Mouse (Mus musculus) left cerebral cortex, postnatal 36 days (tissue): ENCODE measurements around the gene Igsf6. TPM values are rescaled to one million over a fixed set of nuclear protein-coding genes. Genes with fewer than 3 reads are reported as not detected.

Experiments used
- DNase-seq, 2 experiments: peaks; one replicate each; pipeline ENCODE4 v3.0.0; 2021 to 2022; ENCODE audit warnings: low spot score in 2 of 2, mixed read lengths in 1 of 2
- intact Hi-C: fragments of 180-260 bp; cut with DNase I; formaldehyde crosslinking; loops from one replicate; pipeline ENCODE4 v1.15.1; 2025
- total RNA-seq, 2 experiments: library from RNA; stranded (reverse); gene quantifications; 2 replicates each; pipeline ENCODE4 v1.2.3; 2021

The Igsf6 gene
- total RNA-seq: under 1 TPM; 0.15 to 0.54 TPM

GRCm38 (mm10) chr7:121074281-121074680 lies at the start of gene Igsf6:
TSS of gene Igsf6 (minus strand) at chr7:121074572.
- intact Hi-C loops: loop anchor here (10.0 kb wide), 2 partner anchors 239 to 571 kb away; no protein-coding TSS in a partner anchor
- DNase-seq: no peak

- DNase-seq: peak; percentile 70 to 82
- intact Hi-C loops: loop anchor here (1.0 kb wide), 2 partner anchors 43 to 186 kb away; no protein-coding TSS in a partner anchor
These were observed 45.9 kb upstream of the Igsf6 start for GRCm38 (mm10) chr7:121120143-121120818.

- intact Hi-C loops: no loop called here
- no peak for DNase-seq
These were observed 37.4 kb upstream of the Igsf6 start for GRCm38 (mm10) chr7:121111762-121112161.

- intact Hi-C loops: no loop called here
- no peak for DNase-seq
These were observed 36.9 kb upstream of the Igsf6 start for GRCm38 (mm10) chr7:121111321-121111720.

GRCm38 (mm10) chr7:121107851-121108250 lies 33.5 kb upstream of the Igsf6 start:
- intact Hi-C loops: no loop called here
- no peak for DNase-seq

- DNase-seq: no peak
- intact Hi-C loops: no loop called here
These were observed 24.4 kb upstream of the Igsf6 start for GRCm38 (mm10) chr7:121098614-121099389.

GRCm38 (mm10) chr7:121093026-121093425 lies 18.7 kb upstream of the Igsf6 start:
- DNase-seq: no peak
- intact Hi-C loops: no loop called here

- no peak for DNase-seq
- intact Hi-C loops: no loop called here
These were observed 16.4 kb upstream of the Igsf6 start for GRCm38 (mm10) chr7:121090748-121091147.

GRCm38 (mm10) chr7:121088745-121089144 lies 14.4 kb upstream of the Igsf6 start:
- DNase-seq: no peak
- intact Hi-C loops: no loop called here

GRCm38 (mm10) chr7:121085500-121085899 lies 11.1 kb upstream of the Igsf6 start:
- no peak for DNase-seq
- intact Hi-C loops: no loop called here

GRCm38 (mm10) chr7:121084840-121085453 lies 10.6 kb upstream of the Igsf6 start:
- DNase-seq: no peak
- intact Hi-C loops: no loop called here

GRCm38 (mm10) chr7:121082949-121083513 lies 8.7 kb upstream of the Igsf6 start:
- intact Hi-C loops: no loop called here
- no peak for DNase-seq

GRCm38 (mm10) chr7:121081816-121082215 lies 7.4 kb upstream of the Igsf6 start:
- intact Hi-C loops: no loop called here
- no peak for DNase-seq

GRCm38 (mm10) chr7:121081350-121081749 lies 7.0 kb upstream of the Igsf6 start, which contains the start of gene Otoa:
TSS of gene Otoa (plus strand) at chr7:121081650.
- DNase-seq: no peak
- intact Hi-C loops: no loop called here

GRCm38 (mm10) chr7:121077829-121078228 lies 3.5 kb upstream of the Igsf6 start:
- intact Hi-C loops: loop anchor here (1.0 to 10.0 kb wide), 4 partner anchors 42 to 567 kb away; no protein-coding TSS in a partner anchor
- peak; percentile 49 to 64 for DNase-seq

- DNase-seq: no peak
- intact Hi-C loops: loop anchor here (1.0 to 10.0 kb wide), 4 partner anchors 43 to 567 kb away; no protein-coding TSS in a partner anchor
These were observed 2.9 kb upstream of the Igsf6 start for GRCm38 (mm10) chr7:121077311-121077710.

- no peak for DNase-seq
- intact Hi-C loops: loop anchor here (5.0 to 10.0 kb wide), 3 partner anchors 241 to 569 kb away; no protein-coding TSS in a partner anchor
These were observed 1.0 kb upstream of the Igsf6 start for GRCm38 (mm10) chr7:121075416-121075815.

- no peak for DNase-seq
- intact Hi-C loops: loop anchor here (5.0 to 10.0 kb wide), 3 partner anchors 240 to 570 kb away; no protein-coding TSS in a partner anchor
These were observed 529 bp upstream of the Igsf6 start for GRCm38 (mm10) chr7:121074801-121075400.

GRCm38 (mm10) chr7:121072506-121072905 lies 1.9 kb downstream of the Igsf6 start:
- DNase-seq: no peak
- intact Hi-C loops: loop anchor here (10.0 kb wide), 2 partner anchors 238 to 572 kb away; no protein-coding TSS in a partner anchor
